Mouse (Mus musculus): ENCODE measurements around the gene Cog5. TPM values are rescaled to one million over a fixed set of nuclear protein-coding genes. Genes with fewer than 3 reads are reported as not detected.

The Cog5 gene
- total RNA-seq, 2 experiments from 2014 or later = 48.0 to 50.4 TPM

DNA sequence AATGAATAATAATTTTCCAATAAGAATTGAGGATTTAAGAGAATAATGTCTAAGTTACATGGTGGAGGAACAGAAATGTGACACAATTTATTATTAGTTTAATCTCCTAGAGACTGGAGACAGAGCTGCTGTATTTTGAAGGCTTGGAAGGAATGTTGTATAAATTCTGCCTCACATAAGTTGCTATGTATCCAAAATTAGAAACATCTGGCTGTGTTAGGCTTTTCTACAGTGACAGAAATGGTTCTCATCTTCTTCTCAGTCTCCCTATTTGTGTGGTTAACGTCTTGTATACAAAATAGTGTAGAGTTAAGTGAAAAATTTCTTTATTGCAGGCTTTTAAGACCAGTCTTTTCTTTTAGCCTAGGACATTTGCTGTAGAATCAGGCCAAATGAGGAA, 52.9 kb downstream of the Cog5 start:
- no peak for DNase-seq (ENCODE audit: low spot score in 2 of 2)

GRCm38 (mm10) chr12:31709665-31710064, 55.0 kb downstream of the Cog5 start:
- DNase-seq (ENCODE audit: low spot score in 2 of 2) = no peak

DNA sequence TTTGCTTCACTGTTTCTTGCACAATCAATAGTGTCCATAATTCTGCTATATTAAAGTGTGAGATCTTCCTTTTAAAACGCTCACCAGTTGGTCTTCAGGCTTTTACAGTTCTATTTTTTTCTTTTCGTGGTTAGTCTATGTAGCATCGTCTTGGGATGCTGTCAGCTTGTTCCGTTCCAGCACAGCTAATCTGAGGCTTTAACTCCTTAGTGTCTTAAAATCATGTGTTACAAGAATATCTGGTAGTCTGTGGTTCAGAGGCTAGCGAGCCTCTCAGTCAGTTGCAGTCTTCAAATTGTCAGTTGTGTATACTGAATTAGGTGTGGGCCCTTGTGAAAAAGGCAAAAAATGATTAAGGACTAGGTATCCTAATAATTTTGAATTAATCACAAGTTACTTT, 57.6 kb downstream of the Cog5 start:
- no peak for DNase-seq (ENCODE audit: low spot score in 2 of 2)

- DNase-seq (ENCODE audit: low spot score in 2 of 2) = no peak
Measured at GRCm38 (mm10) chr12:31712727-31713126, 58.1 kb downstream of the Cog5 start.

- peak; percentile 71 to 75 for DNase-seq (ENCODE audit: low spot score in 2 of 2)
Measured at GRCm38 (mm10) chr12:31713600-31713999, 58.9 kb downstream of the Cog5 start, which contains the start of gene Gpr22. Gene Gpr22 (minus strand): TSS chr12:31713947.

DNA sequence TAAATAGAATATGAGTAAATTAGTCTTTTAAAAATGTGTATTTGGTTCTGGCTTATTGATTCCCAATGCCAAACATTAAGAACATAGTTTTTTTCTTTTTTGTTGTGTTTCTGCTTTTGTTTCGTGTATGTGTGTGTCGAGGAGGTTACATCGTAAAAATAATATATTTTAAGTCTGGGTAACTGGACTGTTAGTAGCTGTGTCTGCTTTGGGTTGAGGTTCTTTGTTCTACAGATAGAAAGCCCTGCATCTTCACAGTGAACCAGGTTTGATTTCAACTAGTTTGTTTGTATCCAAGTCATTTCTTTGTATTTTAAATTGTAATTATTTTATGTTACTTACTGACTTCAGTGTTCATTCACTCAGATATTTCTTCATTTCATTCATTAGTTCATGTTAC, 59.4 kb downstream of the Cog5 start:
- DNase-seq (ENCODE audit: low spot score in 2 of 2) = no peak

DNA sequence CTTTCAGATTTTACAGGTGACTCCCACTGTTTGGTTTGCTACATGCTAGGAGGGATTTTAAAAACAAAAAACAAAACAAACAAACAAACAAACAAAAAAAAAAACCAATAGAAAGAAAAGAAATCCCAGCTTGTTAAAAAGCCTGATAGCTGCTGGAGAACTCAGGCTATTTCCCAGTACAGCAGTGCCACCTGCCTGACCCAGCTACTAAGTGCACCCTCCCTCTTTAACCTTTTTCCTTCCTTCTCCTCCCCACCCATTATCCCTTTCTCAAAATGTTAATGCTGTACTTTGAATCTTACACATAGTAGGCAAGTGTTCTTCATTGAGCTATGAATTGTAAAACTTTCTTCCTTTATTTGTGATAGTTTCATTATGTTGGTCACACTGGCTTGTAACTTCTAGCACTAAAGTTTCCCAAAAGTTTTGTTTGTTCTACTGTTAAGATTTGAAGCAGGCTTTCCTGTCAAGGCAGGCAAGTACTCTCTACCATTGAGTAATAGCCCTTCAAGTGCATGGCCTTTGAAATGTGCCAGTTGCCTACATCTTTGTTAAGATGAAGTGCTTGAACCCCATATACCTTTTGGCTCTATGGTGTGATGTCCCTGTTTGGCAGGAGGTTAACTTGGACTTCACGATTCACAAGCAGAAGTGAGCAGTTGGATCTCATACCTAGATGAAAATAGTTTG, 65.1 kb downstream of the Cog5 start:
- no peak for DNase-seq (ENCODE audit: low spot score in 2 of 2)

DNA sequence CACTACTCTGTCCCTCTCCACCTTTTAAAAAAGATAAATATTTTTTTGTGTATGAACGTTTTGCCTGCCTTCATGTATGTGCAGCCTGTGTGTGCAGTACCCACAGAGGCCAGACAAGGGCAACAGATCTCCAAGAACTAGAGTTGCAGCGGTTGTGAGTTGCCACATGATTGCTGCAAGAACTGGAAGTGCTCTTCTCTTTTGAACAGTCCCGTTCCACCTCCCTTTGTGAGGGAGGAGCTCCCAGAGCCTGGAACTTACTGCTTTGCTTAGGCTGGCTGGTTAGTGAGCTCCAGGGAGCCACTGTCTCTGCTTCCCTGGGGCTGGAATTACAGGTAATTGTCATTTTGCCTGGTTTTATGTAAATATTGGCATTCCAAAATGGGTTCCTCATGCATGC, 69.9 kb downstream of the Cog5 start:
- DNase-seq (ENCODE audit: low spot score in 2 of 2) = no peak

DNA sequence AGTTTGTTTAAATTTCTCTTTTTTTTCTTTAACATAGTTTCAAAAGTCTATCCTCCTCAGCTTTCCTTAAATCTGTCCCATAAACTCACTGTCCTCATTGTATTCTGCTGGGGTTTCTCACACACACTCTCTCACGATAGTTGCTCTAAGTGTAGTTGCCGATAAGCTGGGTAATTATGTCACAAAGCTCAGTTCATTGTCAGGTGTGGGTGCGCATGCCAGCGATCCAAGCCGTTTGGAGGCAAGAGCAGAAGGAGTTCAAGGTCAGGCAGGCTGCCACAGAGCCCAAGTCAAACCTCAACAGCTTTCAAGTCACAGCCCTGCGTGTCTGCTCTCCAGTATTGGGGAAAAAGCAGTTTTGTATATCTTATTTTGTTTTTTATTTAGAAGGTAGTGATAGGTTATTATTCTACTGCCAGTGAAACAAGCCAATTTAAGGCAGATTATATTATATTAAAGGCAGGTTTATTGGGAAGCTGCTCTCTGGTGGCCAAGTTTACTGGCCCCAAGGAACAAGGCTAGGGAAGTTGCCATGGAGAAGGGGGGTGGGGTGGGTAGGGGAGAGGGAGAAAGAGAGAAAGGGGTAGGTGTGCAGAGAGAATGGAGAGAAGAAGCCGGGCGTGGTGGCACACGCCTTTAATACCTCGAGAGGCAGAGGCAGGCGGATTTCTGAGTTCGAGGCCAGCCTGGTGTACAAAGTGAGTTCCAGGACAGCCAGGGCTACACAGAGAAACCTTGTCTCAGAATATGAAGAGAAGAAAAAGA, 71.0 kb downstream of the Cog5 start:
- DNase-seq (ENCODE audit: low spot score in 2 of 2) = no peak

GRCm38 (mm10) chr12:31726707-31727106, 72.0 kb downstream of the Cog5 start:
- no peak for DNase-seq (ENCODE audit: low spot score in 2 of 2)

GRCm38 (mm10) chr12:31730126-31730525, 75.5 kb downstream of the Cog5 start:
- peak; percentile 46 to 60 for DNase-seq (ENCODE audit: low spot score in 2 of 2)

- no peak for DNase-seq (ENCODE audit: low spot score in 2 of 2)
Measured at GRCm38 (mm10) chr12:31734616-31735015, 79.9 kb downstream of the Cog5 start.

DNA sequence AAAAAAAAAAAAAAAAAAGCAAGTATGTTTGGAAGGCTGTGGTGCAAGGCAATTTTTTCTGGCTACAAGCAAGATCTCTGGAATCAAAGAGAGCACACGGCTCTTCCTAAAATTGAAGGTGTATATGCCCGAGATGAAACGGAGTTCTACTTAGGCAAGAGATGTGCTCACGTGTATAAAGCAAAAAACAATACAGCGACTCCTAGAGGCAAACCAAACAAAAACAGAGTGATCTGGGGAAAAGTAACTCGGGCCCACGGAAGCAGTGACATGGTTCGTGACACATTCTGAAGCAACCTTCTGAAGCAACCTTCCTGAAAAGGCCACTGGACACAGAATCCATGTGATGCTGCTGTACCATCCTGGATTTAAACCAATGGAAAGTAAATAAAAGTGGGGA, 92.6 kb downstream of the Cog5 start:
- DNase-seq (ENCODE audit: low spot score in 2 of 2) = no peak

DNA sequence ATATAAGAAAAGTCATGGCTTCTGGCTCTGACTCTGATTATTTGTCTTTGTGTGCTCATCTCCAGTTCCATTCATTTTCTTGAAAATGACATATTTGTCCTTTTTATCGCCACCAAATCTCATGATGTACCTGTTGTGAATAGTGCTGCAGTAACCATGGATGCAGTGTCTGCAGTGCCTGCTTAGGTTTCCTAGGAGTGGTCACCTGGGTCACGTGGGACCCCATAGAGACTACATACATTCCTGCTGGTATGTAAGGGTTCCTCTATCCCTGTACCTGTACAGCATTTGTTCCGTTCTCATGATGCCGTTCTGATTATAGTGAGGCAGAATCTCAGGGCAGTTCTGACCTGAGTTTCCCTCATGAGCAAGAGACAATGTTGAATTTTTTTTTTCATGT, 95.2 kb downstream of the Cog5 start:
- no peak for DNase-seq (ENCODE audit: low spot score in 2 of 2)

GRCm38 (mm10) chr12:31754465-31754864, 99.8 kb downstream of the Cog5 start:
- no peak for DNase-seq (ENCODE audit: low spot score in 2 of 2)

DNA sequence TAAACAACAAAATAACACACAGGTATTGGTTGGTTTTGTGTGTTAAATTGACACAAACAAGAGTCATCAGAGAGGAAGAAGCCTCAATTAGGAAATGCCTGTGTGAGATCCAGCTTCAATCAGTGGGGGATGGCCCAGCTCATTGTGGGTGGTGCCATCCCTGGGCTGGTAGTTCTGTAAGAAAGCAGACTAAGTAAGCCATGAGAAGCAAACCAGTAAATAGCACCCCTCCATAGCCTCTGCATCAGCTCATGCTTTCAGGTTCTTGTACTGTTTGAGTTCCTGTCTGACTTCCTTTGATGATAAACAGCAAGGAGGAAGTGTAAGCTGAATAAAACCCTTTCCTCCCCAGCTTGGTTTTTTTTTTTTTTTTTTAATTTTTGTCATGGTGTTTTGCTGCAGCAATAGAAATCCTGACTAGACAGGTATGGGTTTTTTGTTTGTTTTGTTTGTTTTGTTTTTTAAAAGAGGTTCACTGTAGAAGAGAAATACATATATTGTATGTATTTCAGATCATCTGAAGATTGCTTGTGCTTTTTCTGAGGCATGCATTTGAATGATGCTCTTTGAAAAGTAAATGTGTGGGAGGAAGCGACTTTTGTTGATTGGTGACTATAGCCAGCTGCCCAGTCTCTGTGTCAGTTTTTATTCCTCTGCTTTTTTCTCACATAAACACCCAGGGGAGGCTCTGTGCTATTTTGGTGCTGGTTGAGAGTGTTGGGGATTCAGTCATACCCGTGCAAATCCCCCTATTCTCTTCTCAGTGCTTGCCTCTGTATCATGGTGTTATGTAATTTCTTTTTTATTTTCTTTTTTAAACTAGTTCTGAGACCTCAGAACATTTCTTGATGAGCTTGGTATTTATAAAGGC, 101.5 kb downstream of the Cog5 start:
- DNase-seq (ENCODE audit: low spot score in 2 of 2) = peak; percentile 26 to 41

DNA sequence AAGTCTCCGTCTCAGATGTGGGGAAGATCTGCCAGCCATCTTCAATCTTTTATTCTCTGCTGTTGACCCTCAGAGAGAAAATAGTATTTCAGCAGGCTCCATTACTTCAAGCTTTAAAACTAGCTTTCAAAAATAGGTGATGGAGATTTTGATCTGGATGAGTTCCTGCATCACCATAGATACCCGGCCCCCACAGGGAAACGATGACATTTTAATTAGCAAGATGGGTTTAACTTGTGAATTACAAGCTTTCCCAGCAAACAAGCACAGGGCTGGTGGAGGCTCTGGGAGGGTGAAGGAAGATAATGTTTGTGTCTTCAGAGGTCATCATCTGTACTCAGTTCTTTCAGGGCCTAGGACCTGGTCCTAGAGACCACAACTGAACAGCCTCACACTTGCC, 118.9 kb downstream of the Cog5 start:
- no peak for DNase-seq (ENCODE audit: low spot score in 2 of 2)

DNA sequence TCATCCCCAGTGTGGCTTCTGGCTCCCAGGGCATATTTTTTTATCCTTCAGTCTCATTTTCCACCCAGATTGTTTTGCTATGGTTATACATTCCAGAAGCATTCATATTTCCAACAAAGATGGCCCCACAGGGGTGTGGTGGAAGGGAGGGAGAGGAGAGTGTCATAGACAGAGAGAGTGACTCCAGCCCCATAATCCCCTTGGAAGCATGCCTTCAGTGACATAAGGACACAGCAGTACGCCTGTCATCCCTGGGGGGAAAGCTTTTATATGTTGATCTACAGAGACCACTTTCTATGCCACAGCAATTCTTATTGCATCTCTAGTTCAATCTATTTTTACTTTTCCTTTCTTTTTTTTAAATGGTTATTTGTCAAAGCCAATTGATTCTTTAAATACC, 129.6 kb downstream of the Cog5 start:
- DNase-seq (ENCODE audit: low spot score in 2 of 2) = no peak

DNA sequence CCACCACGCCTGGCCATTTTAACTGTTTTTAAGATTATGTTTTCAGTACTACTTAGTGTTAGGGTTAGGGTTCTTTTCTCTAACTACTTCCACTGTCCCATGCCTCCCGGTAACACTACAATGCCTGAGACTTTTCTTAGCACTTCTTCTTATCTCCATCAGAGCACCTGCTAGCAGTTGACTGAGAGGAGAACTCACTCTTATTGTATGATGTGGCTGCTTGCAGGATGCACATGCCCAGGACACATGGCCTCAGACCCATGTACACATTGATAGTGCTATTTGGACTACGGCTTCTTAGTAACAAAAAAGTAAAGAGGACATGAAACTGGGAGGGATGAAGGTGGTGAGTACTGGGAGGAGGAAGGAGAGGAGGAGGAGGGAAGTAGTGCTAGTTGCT, 133.9 kb downstream of the Cog5 start:
- DNase-seq (ENCODE audit: low spot score in 2 of 2) = no peak

GRCm38 (mm10) chr12:31806410-31807154, 151.9 kb downstream of the Cog5 start:
- DNase-seq (ENCODE audit: low spot score in 2 of 2) = no peak

DNA sequence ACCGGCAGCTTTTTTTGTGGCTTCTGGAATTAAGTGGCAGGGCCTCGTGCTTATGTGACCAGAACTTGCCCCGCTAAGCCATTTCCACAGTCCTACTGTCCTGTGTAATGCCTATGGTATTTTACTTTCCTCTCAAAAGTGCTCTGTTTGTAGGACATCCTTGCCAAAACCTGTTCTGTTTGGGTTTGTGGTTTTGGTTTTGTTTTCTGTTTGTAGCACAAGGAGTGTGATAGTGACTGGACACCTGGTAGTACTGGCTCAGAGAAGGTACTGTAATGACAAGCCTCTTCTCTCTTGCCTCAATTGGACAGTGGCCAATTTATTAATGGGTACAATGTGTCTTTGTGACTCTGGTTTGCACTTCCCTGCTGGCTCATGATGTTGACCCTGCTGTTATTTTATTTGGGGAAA, 163.4 kb downstream of the Cog5 start:
- DNase-seq (ENCODE audit: low spot score in 2 of 2) = no peak
